Mouse (Mus musculus) heart, postnatal 0 days (tissue): Measurements from ENCODE around the gene Dlg2. TPM values are rescaled to one million over a fixed set of nuclear protein-coding genes. Genes with fewer than 3 reads are reported as not detected.

ENCODE experiments used
- ATAC-seq: fragments of 200-750 bp; cut with Nextera tagmentation; 2 replicates; pipeline ENCODE4 v1.8.0; 2017; ENCODE audit warnings: low read depth, moderate number of reproducible peaks, moderate library complexity; ENCODE audit not compliant: insufficient read depth
- DNase-seq: peaks from one replicate; pipeline ENCODE4 v3.0.0-alpha.2; 2016; ENCODE audit warnings: low spot score
- H3K27ac ChIP-seq: fragments of 300-500 bp; sonication (generic); 2 replicates; pipeline ENCODE4 v1.5.1; 2014; ENCODE audit warnings: low read depth, mild to moderate bottlenecking
- H3K27me3 ChIP-seq: fragments of 300-500 bp; sonication (generic); 2 replicates; pipeline ENCODE4 v1.6.1; 2014; ENCODE audit warnings: low read length, mixed read lengths; ENCODE audit not compliant: control insufficient read depth, insufficient read depth
- H3K36me3 ChIP-seq: fragments of 300-500 bp; sonication (generic); replicated peaks from 2 replicates; pipeline ENCODE4 v1.6.1; 2014; ENCODE audit warnings: low read length, mixed read lengths; ENCODE audit not compliant: control insufficient read depth, insufficient read depth
- H3K4me1 ChIP-seq: fragments of 300-500 bp; sonication (generic); 2 replicates; pipeline ENCODE4 v1.6.1; 2014; ENCODE audit warnings: antibody characterized with exemption; ENCODE audit not compliant: control insufficient read depth, insufficient read depth
- H3K4me2 ChIP-seq: fragments of 300-500 bp; sonication (generic); 2 replicates; pipeline ENCODE4 v1.6.1; 2014; ENCODE audit warnings: low read depth, mild to moderate bottlenecking, low read length, moderate library complexity
- H3K4me3 ChIP-seq: fragments of 300-500 bp; sonication (generic); 2 replicates; pipeline ENCODE4 v1.5.1; 2014; ENCODE audit warnings: low read depth, low read length
- H3K9ac ChIP-seq: fragments of 300-500 bp; sonication (generic); replicated peaks from 2 replicates; pipeline ENCODE4 v1.6.1; 2014; ENCODE audit warnings: low read depth, low read length, mixed read lengths
- H3K9me3 ChIP-seq: fragments of 300-500 bp; sonication (generic); replicated peaks from 2 replicates; pipeline ENCODE4 v1.6.1; 2016; ENCODE audit warnings: low read length; ENCODE audit not compliant: control insufficient read depth
- CTCF ChIP-seq: IDR thresholded peaks from 2 replicates; pipeline ENCODE4 v1.5.1; 2016; ENCODE audit warnings: antibody characterized with exemption, control low read depth, low read depth
- EP300 ChIP-seq: IDR thresholded peaks from 2 replicates; pipeline ENCODE4 v1.6.1; 2016; ENCODE audit warnings: antibody characterized with exemption, low read depth
- WGBS: fragments of 180-500 bp; shearing (Covaris S2); extraction: QIAGEN DNeasy Blood & Tissue Kit; methylation state at CpG from one replicate; pipeline ENCODE4 v1.1.7; 2014; 5-methylcytosine and 5-hydroxymethylcytosine counted together
- polyA plus RNA-seq: library from polyadenylated mRNA; unstranded; fragments of >200 nt; fragmentation: Nextera tagmentation; extraction: Ambion mirVana; gene quantifications from 2 replicates; pipeline ENCODE4 v1.2.1, GENCODE M21; 2015
- total RNA-seq: library from RNA; depleted of rRNA; stranded (reverse); fragments of >200 nt; gene quantifications from 2 replicates; pipeline ENCODE4 v1.2.3, GENCODE M21; 2014; ENCODE audit warnings: low replicate concordance

Gene Dlg2
- total and polyA plus RNA-seq, 2 experiments from 2014 or later = 1.3 to 2.3 TPM

GRCm38 (mm10) chr7:91098521-91098920 is 622.0 kb downstream of the Dlg2 start:
- Histone ChIP-seq H3K9me3 (no peaks in the 10 kb centered on the region), H3K4me3 (no peak overlapping the region), H3K27ac (no peak overlapping the region), H3K27me3 (no peaks in the 10 kb centered on the region), H3K36me3 (no peaks in the 10 kb centered on the region), H3K9ac (no peak overlapping the region), H3K4me2 (no peak overlapping the region), H3K4me1 (no peaks in the 10 kb centered on the region)
- DNase-seq (no peak), ATAC-seq (no peak)
- TF ChIP-seq CTCF = no peak
- no peak for TF ChIP-seq EP300
- 62% methylated on average over 3 of the region's 3 CpGs for WGBS

GRCm38 (mm10) chr7:91109575-91109974 is 633.1 kb downstream of the Dlg2 start:
- WGBS = 36% methylated on average over 3 of the region's 3 CpGs
- Histone ChIP-seq H3K4me3 (no peak overlapping the region), H3K9me3 (no peaks in the 10 kb centered on the region), H3K27me3 (no peaks in the 10 kb centered on the region), H3K4me2 (no peak overlapping the region), H3K4me1 (no peaks in the 10 kb centered on the region), H3K27ac (no peak overlapping the region), H3K9ac (no peak overlapping the region), H3K36me3 (no peaks in the 10 kb centered on the region)
- DNase-seq (no peak), ATAC-seq (no peak)
- TF ChIP-seq EP300 = no peak
- TF ChIP-seq CTCF = no peak

GRCm38 (mm10) chr7:91132128-91132527 is 655.7 kb downstream of the Dlg2 start:
- DNase-seq (no peak), ATAC-seq (no peak)
- no peak for TF ChIP-seq CTCF
- TF ChIP-seq EP300 = no peak
- Histone ChIP-seq H3K9me3 (no peaks in the 10 kb centered on the region), H3K9ac (no peak overlapping the region), H3K27ac (no peak overlapping the region), H3K4me3 (no peak overlapping the region), H3K27me3 (no peaks in the 10 kb centered on the region), H3K4me2 (no peak overlapping the region), H3K4me1 (no peaks in the 10 kb centered on the region), H3K36me3 (no peaks in the 10 kb centered on the region)
- 58% methylated on average over 4 of the region's 4 CpGs for WGBS

GRCm38 (mm10) chr7:91154096-91154495 is 677.6 kb downstream of the Dlg2 start:
- Histone ChIP-seq H3K4me3 (no peak overlapping the region), H3K27me3 (no peaks in the 10 kb centered on the region), H3K4me2 (no peak overlapping the region), H3K36me3 (no peaks in the 10 kb centered on the region), H3K27ac (no peak overlapping the region), H3K4me1 (no peaks in the 10 kb centered on the region), H3K9me3 (no peaks in the 10 kb centered on the region), H3K9ac (no peak overlapping the region)
- TF ChIP-seq EP300 (no peak), CTCF (no peak)
- ATAC-seq (no peak), DNase-seq (no peak)
- WGBS = 62% methylated on average over 1 of the region's 1 CpGs

GRCm38 (mm10) chr7:91159144-91159543 is 682.7 kb downstream of the Dlg2 start:
- Histone ChIP-seq H3K4me2 (no peak overlapping the region), H3K4me3 (no peak overlapping the region), H3K4me1 (no peaks in the 10 kb centered on the region), H3K27ac (no peak overlapping the region), H3K9ac (no peak overlapping the region), H3K27me3 (no peaks in the 10 kb centered on the region), H3K9me3 (no peaks in the 10 kb centered on the region), H3K36me3 (no peaks in the 10 kb centered on the region)
- DNase-seq (no peak), ATAC-seq (no peak)
- TF ChIP-seq CTCF (no peak), EP300 (no peak)
- WGBS = 64% methylated on average over 5 of the region's 5 CpGs

GRCm38 (mm10) chr7:91161643-91162175 is 685.2 kb downstream of the Dlg2 start:
- no peak for ATAC-seq
- H3K4me2 ChIP-seq = no peak overlapping the region
- H3K4me3 ChIP-seq = no peak overlapping the region
- H3K9ac ChIP-seq = no peak overlapping the region
- DNase-seq = no peak
- TF ChIP-seq EP300 (no peak), CTCF (no peak)
- H3K9me3 ChIP-seq = no peaks in the 10 kb centered on the region
- no peaks in the 10 kb centered on the region for H3K4me1 ChIP-seq
- no peaks in the 10 kb centered on the region for H3K27me3 ChIP-seq
- H3K27ac ChIP-seq = no peak overlapping the region
- no peaks in the 10 kb centered on the region for H3K36me3 ChIP-seq
- WGBS = 66% methylated on average over 2 of the region's 2 CpGs
